ENCODE assay signal across 8 mouse cellular contexts in genomic region chr4:106316351-106317178, GRCm38 (mm10). TPM values are rescaled to one million over a fixed set of nuclear protein-coding genes. Genes with fewer than 3 reads are reported as not detected.
DNase-seq lines count a peak whose midpoint lies in the region; ATAC-seq and TF ChIP-seq lines count a peak whose summit lies in the region.

No protein-coding gene starts in this region.

- H3K36me3 ChIP-seq in ES-E14 (ENCODE audit: control insufficient read depth, insufficient read depth, low read length, poor library complexity, severe bottlenecking), result no peaks in the 10 kb centered on the region
- H3K36me3 ChIP-seq in forebrain, embryonic 14.5 days (ENCODE audit: control insufficient read depth, insufficient read depth, low read length), result no peaks in the 10 kb centered on the region
- H3K36me3 ChIP-seq in heart, embryonic 16.5 days (ENCODE audit: control insufficient read depth, insufficient read depth), result no peaks in the 10 kb centered on the region
- H3K36me3 ChIP-seq in lung, embryonic 14.5 days (ENCODE audit: insufficient read depth), result no peaks in the 10 kb centered on the region

- peak overlapping the region; percentile 68 for H3K27ac ChIP-seq in ES-E14 (ENCODE audit: insufficient read depth, low read depth, low read length, poor library complexity, severe bottlenecking)
- peak overlapping the region; percentile 90 for H3K27ac ChIP-seq in forebrain, embryonic 14.5 days (ENCODE audit: low read depth, low read length)
- peak overlapping the region; percentile 96 for H3K27ac ChIP-seq in heart, embryonic 16.5 days (ENCODE audit: low read length)
- peak overlapping the region; percentile 90 for H3K27ac ChIP-seq in lung, embryonic 14.5 days (ENCODE audit: low read depth)
- H3K27ac ChIP-seq in olfactory bulb, adult 2 months (ENCODE audit: insufficient read depth, low read depth, low read length), result peak overlapping the region; percentile 61

- no peaks in the 10 kb centered on the region for H3K27me3 ChIP-seq in forebrain, embryonic 14.5 days (replicated peaks; ENCODE audit: control insufficient read depth, insufficient read depth, low read length)
- no peaks in the 10 kb centered on the region for H3K27me3 ChIP-seq in heart, embryonic 16.5 days (ENCODE audit: control insufficient read depth, insufficient read depth, low read length)
- H3K27me3 ChIP-seq in lung, embryonic 14.5 days (ENCODE audit: insufficient read depth, low read length), result no peaks in the 10 kb centered on the region

- in situ Hi-C loops in ES-E14 (cut with MboI; ENCODE audit: low sequenced_read_pairs in 2 of 2, unreplicated experiment in 2 of 2), result no loop called here

- peak overlapping the region; percentile 96 to 98 for H3K4me3 ChIP-seq in ES-E14 (ENCODE audit: insufficient read depth in 1 of 2, low read depth in 1 of 2, low read length in 2 of 2, poor library complexity in 1 of 2, severe bottlenecking in 1 of 2)
- H3K4me3 ChIP-seq in forebrain, embryonic 14.5 days (ENCODE audit: low read depth, low read length), result peak overlapping the region; percentile 77
- H3K4me3 ChIP-seq in heart, embryonic 16.5 days (ENCODE audit: low read length), result peak overlapping the region; percentile 92
- H3K4me3 ChIP-seq in lung, embryonic 14.5 days (ENCODE audit: low read depth, low read length), result peak overlapping the region; percentile 94
- peak overlapping the region; percentile 77 for H3K4me3 ChIP-seq in olfactory bulb, adult 2 months (ENCODE audit: insufficient read depth, low read depth, low read length)

- TF ChIP-seq POLR2A in olfactory bulb, adult 2 months (IDR thresholded peaks at IDR 0.05; ENCODE audit: insufficient read depth, low read depth, low read length), result no peak

- peaks cover 6 to 7% of the 10 kb centered on the region in 2 experiments for H3K4me1 ChIP-seq in ES-E14 (ENCODE audit: control insufficient read depth in 2 of 2, insufficient read depth in 2 of 2, low read length in 2 of 2, poor library complexity in 1 of 2)
- peaks cover 14% of the 10 kb centered on the region for H3K4me1 ChIP-seq in forebrain, embryonic 14.5 days (ENCODE audit: control insufficient read depth, insufficient read depth, low read length)
- peaks cover 44% of the 10 kb centered on the region for H3K4me1 ChIP-seq in heart, embryonic 16.5 days (ENCODE audit: control insufficient read depth, insufficient read depth, low read length)
- H3K4me1 ChIP-seq in lung, embryonic 14.5 days (ENCODE audit: insufficient read depth), result peaks cover 7% of the 10 kb centered on the region; the same call in 1 of the 2 replicates
- H3K4me1 ChIP-seq in olfactory bulb, adult 2 months (ENCODE audit: control insufficient read depth, insufficient read depth, low read length), result peaks cover 4% of the 10 kb centered on the region

- peak overlapping the region; percentile 87 for H3K4me2 ChIP-seq in forebrain, embryonic 14.5 days (ENCODE audit: low read length)
- H3K4me2 ChIP-seq in heart, embryonic 16.5 days (ENCODE audit: low read depth, low read length), result peak overlapping the region; percentile 97
- peak overlapping the region; percentile 80 for H3K4me2 ChIP-seq in lung, embryonic 14.5 days

- peak overlapping the region; percentile 98 for H3K9ac ChIP-seq in ES-E14 (ENCODE audit: insufficient read depth, low read depth, low read length, poor library complexity, severe bottlenecking)
- H3K9ac ChIP-seq in forebrain, embryonic 14.5 days (ENCODE audit: low read length), result peak overlapping the region; percentile 86
- H3K9ac ChIP-seq in heart, embryonic 16.5 days (ENCODE audit: low read length), result peak overlapping the region; percentile 98
- H3K9ac ChIP-seq in lung, embryonic 14.5 days, result peak overlapping the region; percentile 97

- no peak for TF ChIP-seq CTCF in lung, embryonic 14.5 days (IDR thresholded peaks at IDR 0.05; ENCODE audit: low read depth)
- TF ChIP-seq CTCF in olfactory bulb, adult 2 months (IDR thresholded peaks at IDR 0.05; ENCODE audit: insufficient read depth, low read depth, low read length), result no peak

- no peak for DNase-seq in ES-E14 (ENCODE audit: low read depth, low spot score)
- DNase-seq in forebrain, embryonic 14.5 days (ENCODE audit: low spot score), result peak; percentile 45
- DNase-seq in kidney, postnatal 25 days, result peak; percentile 65 to 83
- peak; percentile 65 for DNase-seq in lung, embryonic 14.5 days
- peak; percentile 64 for DNase-seq in thymus, postnatal 14 days

- H3K9me3 ChIP-seq in ES-E14 (ENCODE audit: control insufficient read depth, insufficient read depth, low read depth, low read length), result no peaks in the 10 kb centered on the region
- H3K9me3 ChIP-seq in forebrain, embryonic 14.5 days (replicated peaks; ENCODE audit: control insufficient read depth, low read length), result no peaks in the 10 kb centered on the region
- H3K9me3 ChIP-seq in heart, embryonic 16.5 days (replicated peaks; ENCODE audit: control insufficient read depth, low read length), result no peaks in the 10 kb centered on the region
- H3K9me3 ChIP-seq in lung, embryonic 14.5 days (ENCODE audit: low read depth, low read length), result no peaks in the 10 kb centered on the region

- ATAC-seq in cerebellum, adult (ENCODE audit: insufficient number of reproducible peaks, low FRiP score, low TSS enrichment), result peak; percentile 47
- peak; percentile 83 for ATAC-seq in forebrain, embryonic 14.5 days
- peak; percentile 53 for ATAC-seq in heart, embryonic 16.5 days (replicated peaks; ENCODE audit: extremely low read depth, insufficient read depth, low FRiP score)
- peak; percentile 77 for ATAC-seq in lung, embryonic 14.5 days (ENCODE audit: insufficient read depth)

- under 1% methylated on average over 69 of the region's 81 CpGs for WGBS in forebrain, embryonic 14.5 days
- under 1% methylated on average over 80 of the region's 81 CpGs for WGBS in heart, embryonic 16.5 days
- WGBS in lung, embryonic 14.5 days, result under 1% methylated on average over 80 of the region's 81 CpGs
- WGBS in olfactory bulb, adult 2 months, result under 1% methylated on average over 81 of the region's 81 CpGs

TF ChIP-seq in ES-E14, 5 proteins besides CTCF, POLR2A, EP300 and RAD21:
- TF ChIP-seq ZC3H11A (IDR thresholded peaks at IDR 0.05; ENCODE audit: borderline replicate concordance, low read depth, low read length), result no peak
- TF ChIP-seq MAFK (IDR thresholded peaks at IDR 0.05; ENCODE audit: insufficient read depth, low read depth, low read length), result no peak
- 0 out of 2 replicates have a peak, but pooled peaks have one; percentile 17 for TF ChIP-seq HCFC1 (IDR thresholded peaks at IDR 0.05; ENCODE audit: borderline replicate concordance, insufficient read depth, low read length)
- no peak for TF ChIP-seq CHD2 (IDR thresholded peaks at IDR 0.05; ENCODE audit: low read depth, low read length)
- no peak for TF ChIP-seq ZNF384 (IDR thresholded peaks at IDR 0.05; ENCODE audit: low read depth, low read length)
TF ChIP-seq in ES-E14: peak in this region for 1.

RNA-seq across cellular contexts. Expression of gene Usp24, which starts 0.6 kb away (rescaled TPM):
- total RNA-seq in ES-E14 (2012; rRNA removed), result 30.5 TPM in 2 replicates
- polyA plus RNA-seq in forebrain, embryonic 14.5 days (2014; fragmentation: Nextera tagmentation; extraction: Ambion mirVana), result 7.2 and 9.1 TPM in 2 replicates
- polyA plus RNA-seq in heart, embryonic 16.5 days (2015; fragmentation: Nextera tagmentation; extraction: Ambion mirVana), result 5.5 and 7.0 TPM in 2 replicates
- 12.2 and 12.6 TPM in 2 replicates for polyA plus RNA-seq in lung, embryonic 14.5 days (2014; fragmentation: Nextera tagmentation; extraction: Ambion mirVana)
- polyA plus RNA-seq in olfactory bulb, adult 2 months (2012; ENCODE audit: insufficient read depth, insufficient read length, low replicate concordance, missing spikeins), result 28.6 TPM in 1 of 2 replicates, not detected in the other
